9 mouse cellular contexts compared by ENCODE assay signal in the genomic region with DNA sequence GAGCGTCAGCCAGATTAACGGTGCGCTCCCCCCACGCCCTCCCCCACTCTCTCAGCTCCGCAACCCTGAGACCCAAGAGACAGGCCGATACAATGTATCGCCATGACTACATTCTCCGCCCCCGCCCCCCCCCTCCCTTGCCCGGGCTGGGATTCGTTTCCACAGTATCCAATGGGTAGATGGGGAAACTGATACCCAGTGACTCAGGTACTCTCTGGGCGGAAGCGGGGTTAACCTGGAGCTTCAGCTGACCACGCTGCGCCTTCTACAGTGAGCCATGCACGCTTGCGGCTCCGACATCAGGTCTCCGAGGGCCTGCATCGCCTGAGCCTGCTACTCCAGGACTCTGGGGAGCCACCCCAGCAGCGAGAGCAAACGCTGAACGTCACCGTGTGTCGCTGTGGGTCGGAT. TPM values are rescaled to one million over a fixed set of nuclear protein-coding genes. Genes with fewer than 3 reads are reported as not detected.
A peak's percentile ranks its signal among the peaks of the same experiment; 100 is the strongest.
DNase-seq lines count a peak whose midpoint lies in the region; ATAC-seq and TF ChIP-seq lines count a peak whose summit lies in the region.
"Had no signal": no experiment of that assay in that cellular context is flagged by ENCODE, and none has a peak within 500 bp of the region (broad histone marks: within the 10 kb centered on the region; RNA-seq: fewer than 3 reads in every experiment).

No protein-coding gene starts in this region.

- H3K4me1 ChIP-seq in embryonic facial prominence, embryonic 12.5 days: no peaks in the 10 kb centered on the region
- no peaks in the 10 kb centered on the region for H3K4me1 ChIP-seq in intestine, embryonic 15.5 days (replicated peaks)
- H3K4me1 ChIP-seq in neural tube, embryonic 15.5 days: peaks cover 8% of the 10 kb centered on the region; the same call in 1 of the 2 replicates

- TF ChIP-seq CTCF in layer of hippocampus, adult 2 months (conservative IDR thresholded peaks at IDR 0.05): no peak

- no peak for ATAC-seq in embryonic facial prominence, embryonic 12.5 days (ENCODE audit: insufficient number of reproducible peaks, insufficient read depth, low FRiP score, low TSS enrichment)
- ATAC-seq in intestine, embryonic 15.5 days: peak; percentile 40; the same call in 1 of the 2 replicates
- no peak for ATAC-seq in neural tube, embryonic 15.5 days (ENCODE audit: low FRiP score)

- H3K4me3 ChIP-seq in layer of hippocampus, adult 2 months: peak overlapping the region; percentile 38
- H3K4me3 ChIP-seq in embryonic facial prominence, embryonic 12.5 days: peak overlapping the region; percentile 28
- H3K4me3 ChIP-seq in intestine, embryonic 15.5 days (replicated peaks): peak overlapping the region; percentile 10; the same call in 1 of the 2 replicates
- peak overlapping the region; percentile 35 for H3K4me3 ChIP-seq in neural tube, embryonic 15.5 days (replicated peaks)

- H3K36me3 ChIP-seq in embryonic facial prominence, embryonic 12.5 days: no peaks in the 10 kb centered on the region; the same call in 1 of the 2 replicates
- no peaks in the 10 kb centered on the region for H3K36me3 ChIP-seq in intestine, embryonic 15.5 days
- H3K36me3 ChIP-seq in neural tube, embryonic 15.5 days: no peaks in the 10 kb centered on the region

- H3K27me3 ChIP-seq in embryonic facial prominence, embryonic 12.5 days: peaks cover 4% of the 10 kb centered on the region; the same call in 1 of the 2 replicates
- H3K27me3 ChIP-seq in intestine, embryonic 15.5 days (replicated peaks): no peaks in the 10 kb centered on the region
- no peaks in the 10 kb centered on the region for H3K27me3 ChIP-seq in neural tube, embryonic 15.5 days (replicated peaks)

- DNase-seq in layer of hippocampus, adult 2 months (ENCODE audit: low spot score in 2 of 2): no peak
- DNase-seq in layer of hippocampus, adult 8-10 months (ENCODE audit: low spot score in 2 of 2): no peak
- no peak for DNase-seq in cerebellum, adult 18-20 months
- no peak for DNase-seq in spleen, postnatal 14 days (ENCODE audit: low spot score in 2 of 2)
- no peak for DNase-seq in adrenal gland, adult 2 months
- DNase-seq: right cerebral cortex, postnatal 4 days had no signal

- H3K27ac ChIP-seq in layer of hippocampus, adult 2 months: no peak overlapping the region
- no peak overlapping the region for H3K27ac ChIP-seq in embryonic facial prominence, embryonic 12.5 days
- no peak overlapping the region for H3K27ac ChIP-seq in intestine, embryonic 15.5 days
- no peak overlapping the region for H3K27ac ChIP-seq in neural tube, embryonic 15.5 days (replicated peaks)

- H3K4me2 ChIP-seq in embryonic facial prominence, embryonic 12.5 days (replicated peaks): peak overlapping the region; percentile 53
- H3K4me2 ChIP-seq in intestine, embryonic 15.5 days (replicated peaks): peak overlapping the region; percentile 51
- peak overlapping the region; percentile 54 for H3K4me2 ChIP-seq in neural tube, embryonic 15.5 days

- peak overlapping the region; percentile 24; the same call in 1 of the 2 replicates for H3K9ac ChIP-seq in embryonic facial prominence, embryonic 12.5 days
- H3K9ac ChIP-seq in intestine, embryonic 15.5 days: no peak overlapping the region
- 0 out of 2 replicates have a peak overlapping the region, but pooled peaks have one; percentile 23 for H3K9ac ChIP-seq in neural tube, embryonic 15.5 days (replicated peaks)

- 55% methylated on average over 26 of the region's 26 CpGs for WGBS in embryonic facial prominence, embryonic 12.5 days
- 58% methylated on average over 26 of the region's 26 CpGs for WGBS in intestine, embryonic 15.5 days
- WGBS in neural tube, embryonic 15.5 days: 48% methylated on average over 26 of the region's 26 CpGs

- peaks cover 21% of the 10 kb centered on the region for H3K9me3 ChIP-seq in embryonic facial prominence, embryonic 12.5 days
- no peaks in the 10 kb centered on the region for H3K9me3 ChIP-seq in intestine, embryonic 15.5 days
- H3K9me3 ChIP-seq in neural tube, embryonic 15.5 days (replicated peaks): 0 out of 2 replicates have a peak, but pooled peaks cover 3% of the 10 kb centered on the region

RNA-seq across cellular contexts. Expression of a gene that starts 17.0 kb away (rescaled TPM):
- under 1 TPM; 0.93 to 1.00 TPM for total RNA-seq in layer of hippocampus, adult 2 months (2021)
- total RNA-seq in layer of hippocampus, adult 8-10 months (2022): 1 to 10 TPM; 1.0 to 1.3 (median 1.2) TPM
- polyA plus RNA-seq in embryonic facial prominence, embryonic 12.5 days (2016; fragmentation: Nextera tagmentation; extraction: Ambion mirVana): 11.3 and 11.7 TPM in 2 replicates
- 0.23 and 0.49 TPM in 2 replicates for polyA plus RNA-seq in intestine, embryonic 15.5 days (2015; fragmentation: Nextera tagmentation; extraction: Ambion mirVana)
- polyA plus RNA-seq in neural tube, embryonic 15.5 days (2015; fragmentation: Nextera tagmentation; extraction: Ambion mirVana): 2.7 and 3.2 TPM in 2 replicates
- under 1 TPM; 0.79 to 0.95 TPM for total RNA-seq in adrenal gland, adult 2 months (2021)
- 0.72 and 0.79 TPM in 2 replicates for polyA plus RNA-seq in adrenal gland, adult 2 months (2012; rRNA removed)
